Mouse (Mus musculus) liver, adult 2 months (tissue): Measurements from ENCODE around the gene Cnot6l.

Experiments
- CTCF ChIP-seq: fragments of 200-500 bp; IDR thresholded peaks from 2 replicates; pipeline ENCODE4 v1.5.1; 2011; ENCODE audit warnings: low read depth, low read length, control low read depth
- POLR2A ChIP-seq: fragments of 200-500 bp; IDR thresholded peaks from 2 replicates; pipeline ENCODE4 v1.6.1; 2011; ENCODE audit warnings: low read length, control low read depth; ENCODE audit not compliant: insufficient read depth; ENCODE audit errors: extremely low read depth

DNA sequence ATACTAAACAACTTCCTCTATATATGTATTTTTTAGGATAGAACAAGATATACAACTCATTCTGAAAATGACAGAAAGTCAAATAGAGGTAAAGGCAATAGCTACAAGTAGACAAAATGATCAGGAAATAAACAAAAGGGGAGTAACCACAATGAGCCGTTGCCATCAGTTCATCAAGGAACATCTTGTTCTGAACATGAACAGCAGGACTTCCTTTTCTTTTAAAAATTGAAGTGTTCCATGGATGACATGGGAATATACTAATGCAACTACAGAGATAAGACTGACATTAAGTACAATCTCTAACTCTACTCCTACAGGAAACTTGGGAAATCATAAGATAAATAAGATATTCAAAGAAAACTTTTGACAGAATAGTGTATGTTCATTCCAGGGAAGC lies 84.9 kb downstream of the Cnot6l start:
- TF ChIP-seq POLR2A (no peak), CTCF (no peak)
